Mouse (Mus musculus): ENCODE results near the gene Fem1a.

Fem1a gene

GRCm38 (mm10) chr17:56304718-56305117 lies 48.1 kb downstream of the Fem1a start:
- no peak for DNase-seq

- no peak for DNase-seq
These were observed 48.5 kb downstream of the Fem1a start for GRCm38 (mm10) chr17:56305156-56305555.

GRCm38 (mm10) chr17:56305826-56306225 lies 49.2 kb downstream of the Fem1a start:
- peak; percentile 54 to 77 for DNase-seq

GRCm38 (mm10) chr17:56308088-56308487 lies 51.5 kb downstream of the Fem1a start:
- peak; percentile 71 to 74 for DNase-seq

- DNase-seq: no peak
These were observed 52.8 kb downstream of the Fem1a start for GRCm38 (mm10) chr17:56309191-56309945.
